Mouse (Mus musculus): ENCODE data around the gene Kcnj9. TPM values are rescaled to one million over a fixed set of nuclear protein-coding genes. Genes with fewer than 3 reads are reported as not detected.

The Kcnj9 gene
- polyA plus RNA-seq, 1 experiment, result 0.01 TPM

DNA sequence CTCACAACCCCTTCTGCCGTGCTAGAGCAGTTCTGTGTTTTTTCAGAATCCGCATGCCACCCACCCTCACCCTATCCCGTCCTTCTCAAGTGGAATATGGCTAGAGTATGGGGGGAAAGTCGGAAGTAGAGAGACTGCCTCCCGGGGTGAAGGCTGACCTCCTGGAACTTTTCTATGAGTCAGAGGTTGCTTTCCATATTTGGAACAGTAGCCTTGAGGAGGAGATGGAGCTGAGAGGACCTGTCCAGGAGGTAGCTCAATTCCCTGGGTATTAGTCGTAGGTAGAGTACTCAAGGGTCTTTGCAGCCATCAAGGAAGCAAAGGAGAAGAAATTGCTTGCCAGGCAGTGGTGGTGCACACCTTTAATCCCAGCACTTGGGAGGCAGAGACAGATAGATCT lies 22.9 kb upstream of the Kcnj9 start:
- no peak for TF ChIP-seq SRF (IDR thresholded peaks at IDR 0.05; ENCODE audit: control insufficient read depth, insufficient read length, low read depth)
- TF ChIP-seq USF1 (IDR thresholded peaks at IDR 0.05; ENCODE audit: low read depth), result no peak
- no peak for TF ChIP-seq MYOD1 (IDR thresholded peaks at IDR 0.05; ENCODE audit: control insufficient read depth in 1 of 3, insufficient read length in 2 of 3, low read depth in 2 of 3)
- no peak for TF ChIP-seq POLR2A (IDR thresholded peaks at IDR 0.05; ENCODE audit: insufficient read length, low read depth)
- TF ChIP-seq CEBPB (IDR thresholded peaks at IDR 0.05; ENCODE audit: insufficient read depth, poor library complexity, severe bottlenecking), result no peak
- TF ChIP-seq REST (IDR thresholded peaks at IDR 0.05; ENCODE audit: insufficient read depth, insufficient read length), result no peak
- no peak for TF ChIP-seq TCF12 (IDR thresholded peaks at IDR 0.05; ENCODE audit: insufficient read depth, poor library complexity, severe bottlenecking)
- TF ChIP-seq MYOG (IDR thresholded peaks at IDR 0.05; ENCODE audit: control insufficient read depth in 1 of 3, insufficient read depth in 1 of 3, insufficient read length in 2 of 3, low read depth in 2 of 3), result no peak
- no peak for TF ChIP-seq TCF3 (IDR thresholded peaks at IDR 0.05; ENCODE audit: insufficient read length, low read depth)
- TF ChIP-seq MAX (IDR thresholded peaks at IDR 0.05; ENCODE audit: low read depth), result no peak
- no peak for TF ChIP-seq E2F4 (IDR thresholded peaks at IDR 0.05; ENCODE audit: insufficient read depth)
- TF ChIP-seq POLR2AphosphoS2 (IDR thresholded peaks at IDR 0.05; ENCODE audit: insufficient read length, low read depth), result no peak
- no peaks in the 10 kb centered on the region for H3K79me2 ChIP-seq (ENCODE audit: control insufficient read depth, insufficient read depth)
- no peak overlapping the region for H3ac ChIP-seq (ENCODE audit: control insufficient read depth, insufficient read length)
- no peak overlapping the region for H3K4me2 ChIP-seq (ENCODE audit: low read depth)
- no peaks in the 10 kb centered on the region for H3K36me3 ChIP-seq (ENCODE audit: control insufficient read depth, insufficient read depth)
- H3K4me3 ChIP-seq, result no peak overlapping the region
- peaks cover 42% of the 10 kb centered on the region for H3K27me3 ChIP-seq (ENCODE audit: control insufficient read depth, insufficient read depth, insufficient read length)

DNA sequence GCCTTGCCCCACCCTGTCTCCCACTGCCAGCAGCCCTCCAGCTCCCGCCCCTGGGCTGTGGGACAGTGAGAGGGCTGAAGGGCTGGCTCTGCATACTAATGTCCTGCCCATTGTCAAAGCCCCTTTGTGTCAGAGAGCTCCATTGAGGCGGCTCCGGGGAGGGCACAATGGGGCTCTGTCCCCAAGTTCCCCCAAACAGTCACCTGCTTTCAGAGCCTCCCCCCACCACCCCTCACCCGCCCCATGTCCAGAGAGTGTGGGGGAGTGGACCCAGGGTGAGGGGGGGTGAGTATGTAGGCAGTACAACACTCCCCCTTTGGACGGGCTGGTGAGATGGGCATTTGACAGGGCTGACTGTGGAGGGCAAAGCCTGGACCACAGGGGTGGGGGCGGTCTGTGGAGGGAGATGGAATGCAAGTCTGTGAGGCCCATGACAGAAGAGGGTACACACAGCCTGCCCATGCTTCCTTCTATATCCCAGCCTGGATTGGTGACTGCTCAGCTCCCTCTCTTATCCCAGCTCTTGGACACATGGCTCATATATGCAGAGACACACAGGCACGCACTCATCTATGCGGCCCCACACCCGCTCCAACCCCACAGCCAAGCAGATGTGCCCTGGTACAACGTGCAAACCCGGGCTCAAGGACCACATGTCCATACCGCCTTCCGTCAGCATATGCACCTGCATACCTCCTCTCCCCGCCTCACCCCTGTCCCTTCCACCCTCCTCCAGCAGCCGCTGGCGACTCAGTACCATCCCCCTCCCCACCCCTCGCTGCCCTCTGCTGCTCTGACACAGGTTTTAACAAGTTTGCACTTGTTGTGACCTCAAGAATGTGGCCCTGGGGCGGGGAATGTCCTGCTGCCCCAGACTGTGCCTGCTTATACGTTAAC lies 21.0 kb upstream of the Kcnj9 start:
- TF ChIP-seq MYOD1 (IDR thresholded peaks at IDR 0.05; ENCODE audit: control insufficient read depth in 1 of 3, insufficient read length in 2 of 3, low read depth in 2 of 3) (no peak), CEBPB (IDR thresholded peaks at IDR 0.05; ENCODE audit: insufficient read depth, poor library complexity, severe bottlenecking) (no peak), POLR2AphosphoS2 (IDR thresholded peaks at IDR 0.05; ENCODE audit: insufficient read length, low read depth) (no peak), TCF3 (IDR thresholded peaks at IDR 0.05; ENCODE audit: insufficient read length, low read depth) (no peak), REST (IDR thresholded peaks at IDR 0.05; ENCODE audit: insufficient read depth, insufficient read length) (no peak), SRF (IDR thresholded peaks at IDR 0.05; ENCODE audit: control insufficient read depth, insufficient read length, low read depth) (no peak), TCF12 (IDR thresholded peaks at IDR 0.05; ENCODE audit: insufficient read depth, poor library complexity, severe bottlenecking) (no peak), POLR2A (IDR thresholded peaks at IDR 0.05; ENCODE audit: insufficient read length, low read depth) (no peak), MAX (IDR thresholded peaks at IDR 0.05; ENCODE audit: low read depth) (no peak), MYOG (IDR thresholded peaks at IDR 0.05; ENCODE audit: control insufficient read depth in 1 of 3, insufficient read depth in 1 of 3, insufficient read length in 2 of 3, low read depth in 2 of 3) (no peak), E2F4 (IDR thresholded peaks at IDR 0.05; ENCODE audit: insufficient read depth) (no peak), USF1 (IDR thresholded peaks at IDR 0.05; ENCODE audit: low read depth) (no peak)
- Histone ChIP-seq H3K79me2 (ENCODE audit: control insufficient read depth, insufficient read depth) (no peaks in the 10 kb centered on the region), H3K4me3 (no peak overlapping the region), H3K36me3 (ENCODE audit: control insufficient read depth, insufficient read depth) (no peaks in the 10 kb centered on the region), H3K27me3 (ENCODE audit: control insufficient read depth, insufficient read depth, insufficient read length) (peaks cover 57% of the 10 kb centered on the region), H3ac (ENCODE audit: control insufficient read depth, insufficient read length) (no peak overlapping the region), H3K4me2 (ENCODE audit: low read depth) (no peak overlapping the region)

DNA sequence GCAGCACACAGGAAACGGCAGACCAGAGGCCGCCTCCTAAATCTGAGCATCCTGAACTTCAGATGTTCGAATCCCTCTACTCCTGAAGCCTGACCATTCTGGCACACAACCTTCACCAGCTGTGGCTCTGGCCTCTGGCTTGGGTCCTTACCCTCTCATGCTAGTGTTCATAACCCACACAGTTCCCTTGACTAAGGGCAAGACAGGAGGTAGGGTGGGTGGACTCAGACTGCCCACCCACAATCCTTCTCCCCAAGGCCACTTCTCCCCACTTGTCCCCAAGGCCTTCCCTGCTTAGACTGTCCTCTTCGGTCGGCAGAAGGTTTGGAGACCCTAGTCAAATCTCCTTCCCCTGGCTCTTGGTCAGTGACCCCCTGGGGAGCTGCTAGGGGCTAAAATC lies 20.4 kb upstream of the Kcnj9 start:
- no peak for TF ChIP-seq MAX (IDR thresholded peaks at IDR 0.05; ENCODE audit: low read depth)
- no peak for TF ChIP-seq E2F4 (IDR thresholded peaks at IDR 0.05; ENCODE audit: insufficient read depth)
- TF ChIP-seq POLR2AphosphoS2 (IDR thresholded peaks at IDR 0.05; ENCODE audit: insufficient read length, low read depth), result no peak
- TF ChIP-seq MYOG (IDR thresholded peaks at IDR 0.05; ENCODE audit: control insufficient read depth in 1 of 3, insufficient read depth in 1 of 3, insufficient read length in 2 of 3, low read depth in 2 of 3), result no peak
- TF ChIP-seq POLR2A (IDR thresholded peaks at IDR 0.05; ENCODE audit: insufficient read length, low read depth), result no peak
- no peak for TF ChIP-seq TCF3 (IDR thresholded peaks at IDR 0.05; ENCODE audit: insufficient read length, low read depth)
- no peak for TF ChIP-seq MYOD1 (IDR thresholded peaks at IDR 0.05; ENCODE audit: control insufficient read depth in 1 of 3, insufficient read length in 2 of 3, low read depth in 2 of 3)
- TF ChIP-seq CEBPB (IDR thresholded peaks at IDR 0.05; ENCODE audit: insufficient read depth, poor library complexity, severe bottlenecking), result no peak
- H3K79me2 ChIP-seq (ENCODE audit: control insufficient read depth, insufficient read depth), result no peaks in the 10 kb centered on the region
- no peak overlapping the region for H3K4me2 ChIP-seq (ENCODE audit: low read depth)
- peaks cover 59% of the 10 kb centered on the region for H3K27me3 ChIP-seq (ENCODE audit: control insufficient read depth, insufficient read depth, insufficient read length)
- H3K36me3 ChIP-seq (ENCODE audit: control insufficient read depth, insufficient read depth), result no peaks in the 10 kb centered on the region
- no peak overlapping the region for H3K4me3 ChIP-seq
- H3ac ChIP-seq (ENCODE audit: control insufficient read depth, insufficient read length), result no peak overlapping the region

DNA sequence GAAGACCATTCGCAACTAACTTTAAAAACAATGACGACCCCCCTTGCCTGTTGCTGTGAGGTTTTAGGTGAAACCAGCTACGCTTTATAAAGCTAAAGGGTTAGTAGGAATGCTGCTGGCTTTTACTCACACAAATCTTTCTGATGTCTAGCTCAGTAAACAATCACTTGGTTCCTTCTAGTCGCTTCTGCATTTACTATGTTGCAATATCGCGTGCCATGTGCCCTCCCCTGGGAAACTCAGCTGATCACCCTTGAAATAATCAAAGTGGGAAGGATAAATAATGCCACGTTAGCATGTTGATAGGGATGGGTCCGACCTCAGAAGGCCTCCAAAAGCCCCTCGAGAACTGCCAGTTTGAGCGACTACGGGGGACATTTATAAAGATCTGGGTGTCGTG lies 18.3 kb upstream of the Kcnj9 start:
- Histone ChIP-seq H3K79me2 (ENCODE audit: control insufficient read depth, insufficient read depth) (no peaks in the 10 kb centered on the region), H3ac (ENCODE audit: control insufficient read depth, insufficient read length) (no peak overlapping the region), H3K27me3 (ENCODE audit: control insufficient read depth, insufficient read depth, insufficient read length) (peaks cover 71% of the 10 kb centered on the region), H3K4me3 (no peak overlapping the region), H3K4me2 (ENCODE audit: low read depth) (no peak overlapping the region), H3K36me3 (ENCODE audit: control insufficient read depth, insufficient read depth) (no peaks in the 10 kb centered on the region)
- no peak for TF ChIP-seq MYOD1 (IDR thresholded peaks at IDR 0.05; ENCODE audit: control insufficient read depth in 1 of 3, insufficient read length in 2 of 3, low read depth in 2 of 3)
- no peak for TF ChIP-seq TCF3 (IDR thresholded peaks at IDR 0.05; ENCODE audit: insufficient read length, low read depth)
- TF ChIP-seq SRF (IDR thresholded peaks at IDR 0.05; ENCODE audit: control insufficient read depth, insufficient read length, low read depth), result no peak
- no peak for TF ChIP-seq POLR2A (IDR thresholded peaks at IDR 0.05; ENCODE audit: insufficient read length, low read depth)
- TF ChIP-seq E2F4 (IDR thresholded peaks at IDR 0.05; ENCODE audit: insufficient read depth), result no peak
- no peak for TF ChIP-seq POLR2AphosphoS2 (IDR thresholded peaks at IDR 0.05; ENCODE audit: insufficient read length, low read depth)
- TF ChIP-seq REST (IDR thresholded peaks at IDR 0.05; ENCODE audit: insufficient read depth, insufficient read length), result no peak
- no peak for TF ChIP-seq TCF12 (IDR thresholded peaks at IDR 0.05; ENCODE audit: insufficient read depth, poor library complexity, severe bottlenecking)
- TF ChIP-seq MYOG (IDR thresholded peaks at IDR 0.05; ENCODE audit: control insufficient read depth in 1 of 3, insufficient read depth in 1 of 3, insufficient read length in 2 of 3, low read depth in 2 of 3), result no peak
- TF ChIP-seq MAX (IDR thresholded peaks at IDR 0.05; ENCODE audit: low read depth), result no peak
- no peak for TF ChIP-seq USF1 (IDR thresholded peaks at IDR 0.05; ENCODE audit: low read depth)

Measured in myocyte (in vitro differentiated cells).